In genomic region chr11:65777810-65778209, GRCm38 (mm10) we compare ENCODE assay signal across 14 mouse cellular contexts.
"Had no signal": no experiment of that assay in that cellular context is flagged by ENCODE, and none has a peak within 500 bp of the region (broad histone marks: within the 10 kb centered on the region; RNA-seq: fewer than 3 reads in every experiment).

No protein-coding gene starts in this region.

- H3K27ac ChIP-seq: layer of hippocampus, adult 2 months; limb, embryonic 12.5 days; lung, embryonic 15.5 days; macrophage; neural tube, embryonic 12.5 days; stomach, postnatal 0 days had no signal

- H3K9ac ChIP-seq: limb, embryonic 12.5 days; liver, postnatal 0 days; lung, embryonic 15.5 days; neural tube, embryonic 12.5 days had no signal

- H3K9me3 ChIP-seq: limb, embryonic 12.5 days; lung, embryonic 15.5 days; neural tube, embryonic 12.5 days had no signal

- ATAC-seq: liver, postnatal 0 days had no signal

- H3K4me2 ChIP-seq: limb, embryonic 12.5 days; lung, embryonic 15.5 days; neural tube, embryonic 12.5 days had no signal

- H3K27me3 ChIP-seq: limb, embryonic 12.5 days; lung, embryonic 15.5 days; neural tube, embryonic 12.5 days had no signal

- DNase-seq: kidney, adult 18-20 months; kidney, postnatal 10 days; kidney, postnatal 4 days; liver, postnatal 0 days; lung, postnatal 14 days; midbrain, embryonic 14.5 days; retina, postnatal 1 day; thymus, postnatal 4 days had no signal

- H3K4me1 ChIP-seq: neural tube, embryonic 12.5 days had no signal

- H3K4me3 ChIP-seq: layer of hippocampus, adult 2 months; limb, embryonic 12.5 days; lung, embryonic 15.5 days; neural tube, embryonic 12.5 days had no signal
